Mouse (Mus musculus): Measurements from ENCODE around the gene Cacng6. TPM values are rescaled to one million over a fixed set of nuclear protein-coding genes. Genes with fewer than 3 reads are reported as not detected.

The Cacng6 gene
- polyA plus RNA-seq, 1 experiment from 2014 or later = not detected

- H3K36me3 ChIP-seq (ENCODE audit: control insufficient read depth, insufficient read depth, low read length) = no peaks in the 10 kb centered on the region
- no peaks in the 10 kb centered on the region for H3K4me1 ChIP-seq (ENCODE audit: control insufficient read depth, insufficient read depth, low read length)
- ATAC-seq (ENCODE audit: low FRiP score, low TSS enrichment) (no peak), DNase-seq (no peak)
- no peaks in the 10 kb centered on the region for H3K9me3 ChIP-seq (ENCODE audit: control insufficient read depth, low read length)
- no peak overlapping the region for H3K4me3 ChIP-seq (replicated peaks; ENCODE audit: low read depth, low read length)
- H3K27ac ChIP-seq (replicated peaks; ENCODE audit: low read depth, low read length) = no peak overlapping the region
- no peaks in the 10 kb centered on the region for H3K27me3 ChIP-seq (ENCODE audit: control insufficient read depth, insufficient read depth, low read length)
- H3K4me2 ChIP-seq (ENCODE audit: low read length) = no peak overlapping the region
- WGBS = 78% methylated on average over 4 of the region's 4 CpGs
- no peak overlapping the region for H3K9ac ChIP-seq (replicated peaks; ENCODE audit: low read length)
Observed at GRCm38 (mm10) chr7:3447026-3447425, 23.0 kb downstream of the Cacng6 start.

GRCm38 (mm10) chr7:3448737-3449454 is 24.9 kb downstream of the Cacng6 start:
- Histone ChIP-seq H3K36me3 (ENCODE audit: control insufficient read depth, insufficient read depth, low read length) (no peaks in the 10 kb centered on the region), H3K4me1 (ENCODE audit: control insufficient read depth, insufficient read depth, low read length) (no peaks in the 10 kb centered on the region), H3K9ac (replicated peaks; ENCODE audit: low read length) (no peak overlapping the region), H3K27ac (replicated peaks; ENCODE audit: low read depth, low read length) (no peak overlapping the region), H3K9me3 (ENCODE audit: control insufficient read depth, low read length) (no peaks in the 10 kb centered on the region), H3K4me3 (replicated peaks; ENCODE audit: low read depth, low read length) (no peak overlapping the region), H3K4me2 (ENCODE audit: low read length) (no peak overlapping the region), H3K27me3 (ENCODE audit: control insufficient read depth, insufficient read depth, low read length) (no peaks in the 10 kb centered on the region)
- WGBS = 22% methylated on average over 15 of the region's 15 CpGs
- DNase-seq (peak; percentile 88), ATAC-seq (ENCODE audit: low FRiP score, low TSS enrichment) (peak; percentile 55; the same call in 1 of the 2 replicates)

DNA sequence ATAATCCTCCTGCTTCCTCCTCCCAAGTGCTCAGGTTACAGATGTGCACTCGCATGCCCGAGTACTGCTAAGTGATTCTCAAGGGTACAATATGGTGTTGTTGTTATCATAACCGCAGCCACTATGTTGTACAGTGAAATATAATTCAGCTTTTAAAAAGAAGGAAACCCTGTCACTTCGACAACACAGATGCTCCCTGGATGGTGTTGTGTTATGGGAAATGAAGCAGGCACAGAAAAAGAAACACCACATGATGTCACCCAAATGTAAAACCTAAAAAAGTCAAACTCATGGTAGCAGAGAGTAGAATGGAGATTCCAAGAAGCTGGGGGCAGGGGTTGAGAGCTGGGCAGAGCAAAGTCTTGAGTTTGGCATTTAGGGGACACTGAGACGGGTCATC is 26.7 kb downstream of the Cacng6 start:
- no peak overlapping the region for H3K9ac ChIP-seq (replicated peaks; ENCODE audit: low read length)
- no peaks in the 10 kb centered on the region for H3K9me3 ChIP-seq (ENCODE audit: control insufficient read depth, low read length)
- H3K4me1 ChIP-seq (ENCODE audit: control insufficient read depth, insufficient read depth, low read length) = no peaks in the 10 kb centered on the region
- 78% methylated on average over 5 of the region's 5 CpGs for WGBS
- no peak for ATAC-seq (ENCODE audit: low FRiP score, low TSS enrichment)
- no peaks in the 10 kb centered on the region for H3K36me3 ChIP-seq (ENCODE audit: control insufficient read depth, insufficient read depth, low read length)
- no peak overlapping the region for H3K4me2 ChIP-seq (ENCODE audit: low read length)
- H3K27me3 ChIP-seq (ENCODE audit: control insufficient read depth, insufficient read depth, low read length) = no peaks in the 10 kb centered on the region
- no peak overlapping the region for H3K27ac ChIP-seq (replicated peaks; ENCODE audit: low read depth, low read length)
- no peak for DNase-seq
- no peak overlapping the region for H3K4me3 ChIP-seq (replicated peaks; ENCODE audit: low read depth, low read length)

- H3K27ac ChIP-seq (replicated peaks; ENCODE audit: low read depth, low read length) = no peak overlapping the region
- no peaks in the 10 kb centered on the region for H3K4me1 ChIP-seq (ENCODE audit: control insufficient read depth, insufficient read depth, low read length)
- H3K27me3 ChIP-seq (ENCODE audit: control insufficient read depth, insufficient read depth, low read length) = no peaks in the 10 kb centered on the region
- no peak overlapping the region for H3K9ac ChIP-seq (replicated peaks; ENCODE audit: low read length)
- H3K4me2 ChIP-seq (ENCODE audit: low read length) = no peak overlapping the region
- WGBS = 61% methylated on average over 6 of the region's 6 CpGs
- no peaks in the 10 kb centered on the region for H3K36me3 ChIP-seq (ENCODE audit: control insufficient read depth, insufficient read depth, low read length)
- H3K4me3 ChIP-seq (replicated peaks; ENCODE audit: low read depth, low read length) = no peak overlapping the region
- H3K9me3 ChIP-seq (ENCODE audit: control insufficient read depth, low read length) = no peaks in the 10 kb centered on the region
- no peak for ATAC-seq (ENCODE audit: low FRiP score, low TSS enrichment)
- no peak for DNase-seq
Observed at GRCm38 (mm10) chr7:3451161-3451560, 27.2 kb downstream of the Cacng6 start.

DNA sequence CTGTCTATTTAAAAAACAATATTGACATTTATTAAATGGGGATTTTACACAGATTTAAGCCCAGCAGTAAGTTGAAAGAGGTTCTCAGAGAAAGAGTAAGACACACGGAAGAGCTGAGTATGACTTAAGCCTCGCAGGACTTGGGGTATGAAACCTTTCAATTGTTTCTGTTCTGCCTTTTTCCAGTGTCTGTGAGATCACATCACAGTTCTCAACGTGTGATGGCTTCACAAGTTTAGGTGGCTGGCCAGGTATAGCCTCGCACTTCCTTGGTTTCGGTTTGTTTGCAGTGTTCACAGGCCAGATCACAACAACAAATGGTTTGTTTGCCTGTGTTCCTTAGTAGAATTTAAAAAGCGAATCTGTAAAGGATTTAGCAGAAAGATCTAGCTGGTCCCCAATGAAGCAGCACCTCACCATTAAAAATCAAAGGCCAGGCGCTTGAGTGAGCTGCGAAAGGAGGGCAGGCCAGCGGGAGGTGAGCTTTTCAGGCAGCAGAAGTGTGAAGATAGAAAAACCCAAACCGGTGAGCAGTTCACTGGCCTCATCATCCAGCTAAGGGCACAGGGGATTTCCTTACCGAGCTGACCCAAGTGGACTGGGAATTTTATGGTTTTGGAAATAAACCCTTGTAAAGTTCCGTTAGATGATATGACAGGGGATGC is 29.0 kb downstream of the Cacng6 start:
- Histone ChIP-seq H3K27ac (replicated peaks; ENCODE audit: low read depth, low read length) (no peak overlapping the region), H3K4me1 (ENCODE audit: control insufficient read depth, insufficient read depth, low read length) (no peaks in the 10 kb centered on the region), H3K9ac (replicated peaks; ENCODE audit: low read length) (no peak overlapping the region), H3K27me3 (ENCODE audit: control insufficient read depth, insufficient read depth, low read length) (no peaks in the 10 kb centered on the region), H3K36me3 (ENCODE audit: control insufficient read depth, insufficient read depth, low read length) (no peaks in the 10 kb centered on the region), H3K9me3 (ENCODE audit: control insufficient read depth, low read length) (no peaks in the 10 kb centered on the region), H3K4me3 (replicated peaks; ENCODE audit: low read depth, low read length) (no peak overlapping the region), H3K4me2 (ENCODE audit: low read length) (no peak overlapping the region)
- DNase-seq = no peak
- WGBS = 62% methylated on average over 12 of the region's 12 CpGs
- ATAC-seq (ENCODE audit: low FRiP score, low TSS enrichment) = no peak

DNA sequence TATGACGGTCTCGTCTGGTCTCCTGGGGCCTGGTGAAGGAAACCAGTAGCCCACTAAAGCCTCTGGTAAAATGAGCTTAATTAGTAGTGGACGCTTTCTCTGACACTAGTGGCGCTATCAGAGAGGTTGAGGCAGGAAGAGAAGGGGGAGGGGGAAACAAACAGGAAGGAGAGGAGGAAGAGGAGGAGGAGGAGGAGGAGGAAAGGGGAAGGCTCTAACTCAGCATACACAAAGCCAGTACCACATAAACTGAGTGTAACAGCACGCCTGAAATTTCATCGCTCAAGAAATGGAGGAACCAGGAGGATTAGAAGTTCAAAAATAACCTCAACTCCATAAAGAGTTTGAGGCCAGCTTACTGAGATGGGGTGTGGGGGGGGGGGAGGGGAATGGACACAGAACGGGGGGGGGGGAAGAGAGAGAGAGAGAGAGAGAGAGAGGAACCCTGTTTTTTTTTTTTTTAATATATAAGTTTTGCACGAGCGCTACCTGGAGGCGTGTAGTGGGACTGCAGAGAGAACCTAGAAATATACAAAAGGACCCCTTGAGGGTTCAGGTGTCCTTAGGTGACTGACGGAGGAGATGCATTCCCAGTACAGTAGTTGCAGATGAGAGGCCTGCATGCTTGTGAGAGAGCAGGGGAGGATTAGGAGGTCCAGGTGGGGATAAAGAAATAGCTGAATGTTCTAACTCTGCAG is 29.6 kb downstream of the Cacng6 start:
- Histone ChIP-seq H3K9me3 (ENCODE audit: control insufficient read depth, low read length) (no peaks in the 10 kb centered on the region), H3K36me3 (ENCODE audit: control insufficient read depth, insufficient read depth, low read length) (no peaks in the 10 kb centered on the region), H3K4me2 (ENCODE audit: low read length) (no peak overlapping the region), H3K4me3 (replicated peaks; ENCODE audit: low read depth, low read length) (no peak overlapping the region), H3K9ac (replicated peaks; ENCODE audit: low read length) (no peak overlapping the region), H3K27ac (replicated peaks; ENCODE audit: low read depth, low read length) (no peak overlapping the region), H3K27me3 (ENCODE audit: control insufficient read depth, insufficient read depth, low read length) (no peaks in the 10 kb centered on the region), H3K4me1 (ENCODE audit: control insufficient read depth, insufficient read depth, low read length) (no peaks in the 10 kb centered on the region)
- ATAC-seq (ENCODE audit: low FRiP score, low TSS enrichment) (no peak), DNase-seq (peak; percentile 37)
- 61% methylated on average over 11 of the region's 11 CpGs for WGBS

- no peaks in the 10 kb centered on the region for H3K4me1 ChIP-seq (ENCODE audit: control insufficient read depth, insufficient read depth, low read length)
- no peaks in the 10 kb centered on the region for H3K9me3 ChIP-seq (ENCODE audit: control insufficient read depth, low read length)
- H3K4me2 ChIP-seq (ENCODE audit: low read length) = no peak overlapping the region
- H3K4me3 ChIP-seq (replicated peaks; ENCODE audit: low read depth, low read length) = no peak overlapping the region
- no peak overlapping the region for H3K27ac ChIP-seq (replicated peaks; ENCODE audit: low read depth, low read length)
- no peak overlapping the region for H3K9ac ChIP-seq (replicated peaks; ENCODE audit: low read length)
- ATAC-seq (ENCODE audit: low FRiP score, low TSS enrichment) (no peak), DNase-seq (no peak)
- H3K27me3 ChIP-seq (ENCODE audit: control insufficient read depth, insufficient read depth, low read length) = no peaks in the 10 kb centered on the region
- WGBS = 97% methylated on average over 10 of the region's 10 CpGs
- no peaks in the 10 kb centered on the region for H3K36me3 ChIP-seq (ENCODE audit: control insufficient read depth, insufficient read depth, low read length)
Observed at GRCm38 (mm10) chr7:3457111-3457840, 33.3 kb downstream of the Cacng6 start.

DNA sequence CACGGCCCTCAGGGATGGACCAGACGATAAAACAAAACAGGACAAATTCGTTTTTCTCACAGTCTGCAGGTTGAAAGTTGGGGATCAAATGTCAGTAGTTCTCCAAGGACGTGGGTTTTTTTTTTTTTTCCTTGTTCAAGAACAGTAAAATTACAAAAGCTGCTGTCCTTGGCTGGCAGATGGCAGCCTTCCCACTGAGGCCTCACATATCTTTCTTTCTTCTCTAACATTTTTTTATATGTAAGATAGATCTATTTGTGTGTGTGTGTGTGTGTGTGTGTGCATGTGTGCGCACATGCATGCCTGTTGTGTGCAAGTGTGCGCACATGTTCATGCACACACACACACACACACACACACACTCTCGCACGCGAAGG is 33.8 kb downstream of the Cacng6 start:
- Histone ChIP-seq H3K4me3 (replicated peaks; ENCODE audit: low read depth, low read length) (no peak overlapping the region), H3K9me3 (ENCODE audit: control insufficient read depth, low read length) (no peaks in the 10 kb centered on the region), H3K4me2 (ENCODE audit: low read length) (no peak overlapping the region), H3K27me3 (ENCODE audit: control insufficient read depth, insufficient read depth, low read length) (no peaks in the 10 kb centered on the region), H3K9ac (replicated peaks; ENCODE audit: low read length) (no peak overlapping the region), H3K36me3 (ENCODE audit: control insufficient read depth, insufficient read depth, low read length) (no peaks in the 10 kb centered on the region), H3K27ac (replicated peaks; ENCODE audit: low read depth, low read length) (no peak overlapping the region), H3K4me1 (ENCODE audit: control insufficient read depth, insufficient read depth, low read length) (no peaks in the 10 kb centered on the region)
- DNase-seq (no peak), ATAC-seq (ENCODE audit: low FRiP score, low TSS enrichment) (no peak)
- WGBS = 82% methylated on average over 9 of the region's 9 CpGs
